Mouse (Mus musculus) liver, adult 2 months (tissue): ENCODE measurements at regions not wholly inside any gene's neighbourhood (a gene's known extent, or its start where the extent isn't known, plus 50 kb on each side); places are given as distances from the start of the nearest gene placed in this dataset.

ENCODE experiments used
- CTCF ChIP-seq: fragments of 200-500 bp; IDR thresholded peaks from 2 replicates; pipeline ENCODE4 v1.5.1; 2011; ENCODE audit warnings: low read depth, low read length, control low read depth
- POLR2A ChIP-seq: fragments of 200-500 bp; IDR thresholded peaks from 2 replicates; pipeline ENCODE4 v1.6.1; 2011; ENCODE audit warnings: low read length, control low read depth; ENCODE audit not compliant: insufficient read depth; ENCODE audit errors: extremely low read depth

GRCm38 (mm10) chr13:69421966-69422365, 111.6 kb upstream of the Nsun2 start:
- TF ChIP-seq POLR2A (no peak), CTCF (no peak)
